Mouse (Mus musculus): ENCODE measurements at regions not wholly inside any gene's neighbourhood (a gene's known extent, or its start where the extent isn't known, plus 50 kb on each side); places are given as distances from the start of the nearest gene placed in this dataset.
A peak's percentile ranks its signal among the peaks of the same experiment; 100 is the strongest.

- WGBS = 50% methylated on average over 9 of the region's 9 CpGs
- H3K9me3 ChIP-seq (replicated peaks) = no peaks in the 10 kb centered on the region
- H3K27me3 ChIP-seq = no peaks in the 10 kb centered on the region
- no peak overlapping the region for H3K4me3 ChIP-seq (replicated peaks)
- ATAC-seq (ENCODE audit: insufficient number of reproducible peaks, low FRiP score, low TSS enrichment, low read depth) = no peak
- no peaks in the 10 kb centered on the region for H3K36me3 ChIP-seq
- H3K27ac ChIP-seq (replicated peaks) = no peak overlapping the region
- H3K4me1 ChIP-seq = no peaks in the 10 kb centered on the region
- H3K4me2 ChIP-seq (replicated peaks) = no peak overlapping the region
- no peak overlapping the region for H3K9ac ChIP-seq
These were observed 147.4 kb upstream of the C9orf72 start for GRCm38 (mm10) chr4:35373213-35373860.

GRCm38 (mm10) chr4:35372528-35373212 lies 146.7 kb upstream of the C9orf72 start:
- H3K4me2 ChIP-seq (replicated peaks) = no peak overlapping the region
- H3K36me3 ChIP-seq = no peaks in the 10 kb centered on the region
- no peak overlapping the region for H3K27ac ChIP-seq (replicated peaks)
- no peak for ATAC-seq (ENCODE audit: insufficient number of reproducible peaks, low FRiP score, low TSS enrichment, low read depth)
- no peak overlapping the region for H3K4me3 ChIP-seq (replicated peaks)
- no peaks in the 10 kb centered on the region for H3K27me3 ChIP-seq
- 24% methylated on average over 8 of the region's 8 CpGs for WGBS
- H3K9ac ChIP-seq = no peak overlapping the region
- H3K9me3 ChIP-seq (replicated peaks) = no peaks in the 10 kb centered on the region
- no peaks in the 10 kb centered on the region for H3K4me1 ChIP-seq

- ATAC-seq (ENCODE audit: insufficient number of reproducible peaks, low FRiP score, low TSS enrichment, low read depth) = no peak
- 72% methylated on average over 7 of the region's 7 CpGs for WGBS
These were observed 138.2 kb upstream of the C9orf72 start for GRCm38 (mm10) chr4:35364161-35364560.

GRCm38 (mm10) chr4:35362176-35362575 lies 136.2 kb upstream of the C9orf72 start:
- WGBS = 71% methylated on average over 3 of the region's 3 CpGs
- H3K9ac ChIP-seq = no peak overlapping the region
- H3K27me3 ChIP-seq = no peaks in the 10 kb centered on the region
- H3K27ac ChIP-seq (replicated peaks) = no peak overlapping the region
- no peaks in the 10 kb centered on the region for H3K36me3 ChIP-seq
- H3K4me1 ChIP-seq = no peaks in the 10 kb centered on the region
- no peak overlapping the region for H3K4me3 ChIP-seq (replicated peaks)
- H3K4me2 ChIP-seq (replicated peaks) = no peak overlapping the region
- no peaks in the 10 kb centered on the region for H3K9me3 ChIP-seq (replicated peaks)
- ATAC-seq (ENCODE audit: insufficient number of reproducible peaks, low FRiP score, low TSS enrichment, low read depth) = no peak

More at GRCm38 (mm10) chr4:35364161-35364560, 138.2 kb upstream of the C9orf72 start:
- Histone ChIP-seq H3K36me3 (no peaks in the 10 kb centered on the region), H3K27me3 (no peaks in the 10 kb centered on the region), H3K9ac (no peak overlapping the region), H3K4me3 (replicated peaks) (no peak overlapping the region), H3K4me2 (replicated peaks) (no peak overlapping the region), H3K9me3 (replicated peaks) (no peaks in the 10 kb centered on the region), H3K4me1 (no peaks in the 10 kb centered on the region), H3K27ac (replicated peaks) (no peak overlapping the region)

- WGBS = 85% methylated on average over 3 of the region's 3 CpGs
- Histone ChIP-seq H3K27me3 (no peaks in the 10 kb centered on the region), H3K27ac (replicated peaks) (no peak overlapping the region), H3K4me2 (replicated peaks) (no peak overlapping the region), H3K4me1 (no peaks in the 10 kb centered on the region), H3K4me3 (replicated peaks) (no peak overlapping the region), H3K9me3 (replicated peaks) (no peaks in the 10 kb centered on the region), H3K36me3 (no peaks in the 10 kb centered on the region), H3K9ac (no peak overlapping the region)
- ATAC-seq (ENCODE audit: insufficient number of reproducible peaks, low FRiP score, low TSS enrichment, low read depth) = no peak
These were observed 133.4 kb upstream of the C9orf72 start for GRCm38 (mm10) chr4:35359376-35359775.

GRCm38 (mm10) chr4:35356904-35357563 lies 131.1 kb upstream of the C9orf72 start:
- Histone ChIP-seq H3K27me3 (no peaks in the 10 kb centered on the region), H3K27ac (replicated peaks) (no peak overlapping the region), H3K4me3 (replicated peaks) (no peak overlapping the region), H3K9ac (no peak overlapping the region), H3K36me3 (no peaks in the 10 kb centered on the region), H3K9me3 (replicated peaks) (no peaks in the 10 kb centered on the region), H3K4me1 (no peaks in the 10 kb centered on the region), H3K4me2 (replicated peaks) (no peak overlapping the region)
- no peak for ATAC-seq (ENCODE audit: insufficient number of reproducible peaks, low FRiP score, low TSS enrichment, low read depth)
- 77% methylated on average over 12 of the region's 12 CpGs for WGBS

GRCm38 (mm10) chr4:35356051-35356450 lies 130.1 kb upstream of the C9orf72 start:
- no peak overlapping the region for H3K27ac ChIP-seq (replicated peaks)
- WGBS = 66% methylated on average over 6 of the region's 6 CpGs
- no peak for ATAC-seq (ENCODE audit: insufficient number of reproducible peaks, low FRiP score, low TSS enrichment, low read depth)

GRCm38 (mm10) chr4:35354046-35354445 lies 128.1 kb upstream of the C9orf72 start:
- WGBS = 22% methylated on average over 14 of the region's 14 CpGs
- Histone ChIP-seq H3K27ac (replicated peaks) (no peak overlapping the region), H3K9ac (no peak overlapping the region), H3K27me3 (no peaks in the 10 kb centered on the region), H3K4me3 (replicated peaks) (no peak overlapping the region), H3K9me3 (replicated peaks) (no peaks in the 10 kb centered on the region), H3K4me2 (replicated peaks) (0 out of 2 replicates have a peak overlapping the region, but pooled peaks have one; percentile 8), H3K4me1 (no peaks in the 10 kb centered on the region), H3K36me3 (no peaks in the 10 kb centered on the region)
- peak; percentile 72; the same call in 1 of the 2 replicates for ATAC-seq (ENCODE audit: insufficient number of reproducible peaks, low FRiP score, low TSS enrichment, low read depth)

More at GRCm38 (mm10) chr4:35356051-35356450, 130.1 kb upstream of the C9orf72 start:
- Histone ChIP-seq H3K9me3 (replicated peaks) (no peaks in the 10 kb centered on the region), H3K4me3 (replicated peaks) (no peak overlapping the region), H3K36me3 (no peaks in the 10 kb centered on the region), H3K4me1 (no peaks in the 10 kb centered on the region), H3K27me3 (no peaks in the 10 kb centered on the region), H3K9ac (no peak overlapping the region), H3K4me2 (replicated peaks) (no peak overlapping the region)

GRCm38 (mm10) chr4:35352606-35353005 lies 126.6 kb upstream of the C9orf72 start:
- no peaks in the 10 kb centered on the region for H3K4me1 ChIP-seq
- ATAC-seq (ENCODE audit: insufficient number of reproducible peaks, low FRiP score, low TSS enrichment, low read depth) = no peak
- H3K27ac ChIP-seq (replicated peaks) = no peak overlapping the region
- no peak overlapping the region for H3K4me3 ChIP-seq (replicated peaks)
- H3K9ac ChIP-seq = no peak overlapping the region
- H3K36me3 ChIP-seq = no peaks in the 10 kb centered on the region
- WGBS = 66% methylated on average over 1 of the region's 1 CpGs
- no peaks in the 10 kb centered on the region for H3K9me3 ChIP-seq (replicated peaks)
- H3K4me2 ChIP-seq (replicated peaks) = no peak overlapping the region
- no peaks in the 10 kb centered on the region for H3K27me3 ChIP-seq

GRCm38 (mm10) chr4:35350465-35350864 lies 124.5 kb upstream of the C9orf72 start:
- no peak overlapping the region for H3K4me3 ChIP-seq (replicated peaks)
- H3K36me3 ChIP-seq = no peaks in the 10 kb centered on the region
- 73% methylated on average over 3 of the region's 3 CpGs for WGBS

GRCm38 (mm10) chr4:35347609-35348008 lies 121.6 kb upstream of the C9orf72 start:
- Histone ChIP-seq H3K9me3 (replicated peaks) (no peaks in the 10 kb centered on the region), H3K27ac (replicated peaks) (no peak overlapping the region), H3K36me3 (no peaks in the 10 kb centered on the region), H3K9ac (no peak overlapping the region), H3K4me1 (no peaks in the 10 kb centered on the region), H3K27me3 (no peaks in the 10 kb centered on the region), H3K4me2 (replicated peaks) (no peak overlapping the region), H3K4me3 (replicated peaks) (no peak overlapping the region)
- ATAC-seq (ENCODE audit: insufficient number of reproducible peaks, low FRiP score, low TSS enrichment, low read depth) = no peak
- WGBS = 86% methylated on average over 3 of the region's 3 CpGs

More at GRCm38 (mm10) chr4:35350465-35350864, 124.5 kb upstream of the C9orf72 start:
- no peak for ATAC-seq (ENCODE audit: insufficient number of reproducible peaks, low FRiP score, low TSS enrichment, low read depth)
- H3K27me3 ChIP-seq = no peaks in the 10 kb centered on the region
- no peaks in the 10 kb centered on the region for H3K9me3 ChIP-seq (replicated peaks)
- no peak overlapping the region for H3K9ac ChIP-seq
- no peak overlapping the region for H3K27ac ChIP-seq (replicated peaks)
- H3K4me2 ChIP-seq (replicated peaks) = no peak overlapping the region
- H3K4me1 ChIP-seq = no peaks in the 10 kb centered on the region
